Mouse (Mus musculus): ENCODE measurements around the gene Atg10. TPM values are rescaled to one million over a fixed set of nuclear protein-coding genes. Genes with fewer than 3 reads are reported as not detected.

The Atg10 gene
- polyA plus RNA-seq, 1 experiment from 2014 or later = 14.7 TPM

DNA sequence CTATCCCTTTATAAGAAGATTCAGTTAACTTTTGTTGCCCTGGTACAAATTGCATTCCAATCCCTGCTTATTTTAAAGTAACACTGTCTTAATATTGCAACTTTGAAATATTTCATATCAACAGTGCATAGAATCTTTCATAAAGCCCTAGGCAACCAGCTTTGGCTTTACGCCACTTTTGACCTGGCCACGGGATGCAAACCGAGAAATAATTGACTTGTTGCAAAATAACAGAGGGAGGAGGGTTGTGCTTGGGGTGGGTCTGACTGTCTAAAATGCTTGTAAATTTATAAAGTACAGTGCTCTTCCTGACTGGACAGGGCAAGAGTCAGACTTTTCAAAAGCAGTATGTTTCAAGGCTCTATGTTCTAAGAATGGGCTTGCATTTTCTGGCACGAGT lies 259.3 kb downstream of the Atg10 start:
- Histone ChIP-seq H3K36me3 (ENCODE audit: control insufficient read depth, insufficient read depth, low read length) (no peaks in the 10 kb centered on the region), H3K27me3 (ENCODE audit: control insufficient read depth, insufficient read depth, low read depth, low read length) (no peaks in the 10 kb centered on the region), H3K27ac (ENCODE audit: low read length) (no peak overlapping the region), H3K9me3 (ENCODE audit: control insufficient read depth, low read length) (no peaks in the 10 kb centered on the region), H3K4me1 (replicated peaks; ENCODE audit: control insufficient read depth, insufficient read depth, low read length) (no peaks in the 10 kb centered on the region), H3K4me3 (ENCODE audit: low read length) (no peak overlapping the region), H3K4me2 (ENCODE audit: low read depth, low read length) (no peak overlapping the region), H3K9ac (ENCODE audit: low read length) (no peak overlapping the region)
- no peak for ATAC-seq (ENCODE audit: low read depth)
- WGBS = 73% methylated on average over 4 of the region's 4 CpGs

DNA sequence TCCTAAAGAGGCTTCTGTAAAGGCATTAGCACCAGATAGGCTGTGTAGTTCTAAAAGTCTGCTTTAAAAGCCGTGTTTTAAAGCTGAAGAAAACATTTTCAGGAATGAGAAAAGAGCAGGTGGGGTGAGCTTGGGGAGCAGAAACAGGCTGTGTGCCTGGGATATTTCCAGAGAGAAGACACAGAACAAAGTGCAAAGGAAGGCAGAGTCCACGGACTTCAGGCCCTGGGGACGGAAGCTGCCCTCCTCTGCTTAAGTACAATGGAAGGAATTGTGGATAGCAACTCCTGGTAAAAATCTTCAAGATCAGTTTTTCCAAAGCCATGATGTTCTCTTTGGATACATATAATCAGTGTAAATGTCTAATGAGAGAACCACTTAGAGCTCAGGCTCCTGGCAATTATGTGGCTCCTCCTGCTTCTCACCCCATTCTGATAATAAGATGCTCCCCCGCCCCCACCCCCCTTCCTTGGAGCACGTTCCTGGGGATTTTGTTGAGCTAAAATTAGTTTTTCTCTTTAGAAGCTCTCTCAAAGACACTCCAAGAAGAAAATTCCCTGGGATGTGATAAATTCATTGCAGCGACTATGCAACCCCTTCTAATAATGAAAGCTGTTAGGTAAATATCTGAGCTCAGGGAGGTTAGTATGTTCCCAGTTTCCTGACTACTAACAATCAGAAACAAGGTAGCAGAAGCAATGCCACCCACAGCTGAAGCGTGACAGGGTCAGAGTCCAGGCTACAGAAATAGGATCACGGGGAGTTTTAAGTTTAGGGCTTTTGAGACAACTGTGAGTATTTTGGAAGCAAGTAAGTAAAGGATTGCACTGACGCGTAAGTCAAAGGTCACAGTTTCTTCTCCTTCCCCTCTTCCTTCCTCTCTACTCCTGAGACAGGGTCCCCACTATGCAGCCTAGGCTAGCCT lies 260.7 kb downstream of the Atg10 start:
- H3K4me3 ChIP-seq (ENCODE audit: low read length) = no peak overlapping the region
- WGBS = 55% methylated on average over 10 of the region's 10 CpGs
- H3K9ac ChIP-seq (ENCODE audit: low read length) = no peak overlapping the region
- no peak overlapping the region for H3K27ac ChIP-seq (ENCODE audit: low read length)
- H3K4me1 ChIP-seq (replicated peaks; ENCODE audit: control insufficient read depth, insufficient read depth, low read length) = no peaks in the 10 kb centered on the region
- no peak for ATAC-seq (ENCODE audit: low read depth)
- H3K36me3 ChIP-seq (ENCODE audit: control insufficient read depth, insufficient read depth, low read length) = no peaks in the 10 kb centered on the region
- H3K27me3 ChIP-seq (ENCODE audit: control insufficient read depth, insufficient read depth, low read depth, low read length) = no peaks in the 10 kb centered on the region
- H3K4me2 ChIP-seq (ENCODE audit: low read depth, low read length) = no peak overlapping the region
- no peaks in the 10 kb centered on the region for H3K9me3 ChIP-seq (ENCODE audit: control insufficient read depth, low read length)

DNA sequence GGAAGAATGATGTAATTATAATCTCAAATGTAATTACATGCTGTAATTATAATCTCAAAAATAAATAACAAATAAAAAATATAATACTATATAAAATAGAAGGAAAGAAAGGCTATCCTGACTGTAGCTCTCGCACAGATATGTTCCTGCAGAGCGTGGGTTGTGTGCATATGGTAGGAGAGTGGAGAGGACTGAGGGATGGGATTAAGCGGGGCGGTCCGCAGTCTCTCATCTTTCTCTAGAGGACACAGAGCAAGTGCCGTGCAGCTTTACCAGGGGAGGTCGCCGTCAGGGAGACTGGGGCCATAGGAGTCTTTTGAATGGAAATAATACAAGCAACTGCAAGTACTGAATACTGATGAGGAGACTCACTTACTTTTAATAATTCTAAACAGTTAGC lies 263.2 kb downstream of the Atg10 start:
- Histone ChIP-seq H3K4me1 (replicated peaks; ENCODE audit: control insufficient read depth, insufficient read depth, low read length) (no peaks in the 10 kb centered on the region), H3K36me3 (ENCODE audit: control insufficient read depth, insufficient read depth, low read length) (no peaks in the 10 kb centered on the region), H3K27ac (ENCODE audit: low read length) (no peak overlapping the region), H3K4me2 (ENCODE audit: low read depth, low read length) (no peak overlapping the region), H3K27me3 (ENCODE audit: control insufficient read depth, insufficient read depth, low read depth, low read length) (no peaks in the 10 kb centered on the region), H3K9me3 (ENCODE audit: control insufficient read depth, low read length) (no peaks in the 10 kb centered on the region), H3K9ac (ENCODE audit: low read length) (no peak overlapping the region), H3K4me3 (ENCODE audit: low read length) (no peak overlapping the region)
- ATAC-seq (ENCODE audit: low read depth) = no peak
- 93% methylated on average over 8 of the region's 8 CpGs for WGBS

DNA sequence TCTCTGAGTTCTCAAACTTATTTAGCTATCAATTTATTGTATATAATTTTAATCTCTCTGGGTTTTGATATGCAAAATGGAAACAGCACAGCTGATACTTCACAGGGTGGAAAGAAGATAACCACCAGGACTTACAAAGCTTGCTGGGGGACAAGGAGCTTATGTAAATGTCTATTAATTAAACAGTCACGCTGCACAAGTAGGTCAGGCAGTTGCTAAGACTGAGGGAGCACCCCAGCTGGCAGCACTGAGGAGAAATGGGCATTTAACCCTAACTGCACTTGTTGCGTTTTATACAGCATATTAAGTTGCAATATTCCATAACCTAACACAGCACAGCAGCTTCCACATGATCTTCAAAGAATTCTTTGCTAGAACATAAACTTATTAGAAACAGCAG lies 264.9 kb downstream of the Atg10 start:
- H3K4me2 ChIP-seq (ENCODE audit: low read depth, low read length) = no peak overlapping the region
- no peak overlapping the region for H3K9ac ChIP-seq (ENCODE audit: low read length)
- 56% methylated on average over 2 of the region's 2 CpGs for WGBS
- H3K4me3 ChIP-seq (ENCODE audit: low read length) = no peak overlapping the region
- H3K36me3 ChIP-seq (ENCODE audit: control insufficient read depth, insufficient read depth, low read length) = no peaks in the 10 kb centered on the region
- no peaks in the 10 kb centered on the region for H3K9me3 ChIP-seq (ENCODE audit: control insufficient read depth, low read length)
- no peak for ATAC-seq (ENCODE audit: low read depth)
- H3K27me3 ChIP-seq (ENCODE audit: control insufficient read depth, insufficient read depth, low read depth, low read length) = no peaks in the 10 kb centered on the region
- H3K27ac ChIP-seq (ENCODE audit: low read length) = no peak overlapping the region
- no peaks in the 10 kb centered on the region for H3K4me1 ChIP-seq (replicated peaks; ENCODE audit: control insufficient read depth, insufficient read depth, low read length)

DNA sequence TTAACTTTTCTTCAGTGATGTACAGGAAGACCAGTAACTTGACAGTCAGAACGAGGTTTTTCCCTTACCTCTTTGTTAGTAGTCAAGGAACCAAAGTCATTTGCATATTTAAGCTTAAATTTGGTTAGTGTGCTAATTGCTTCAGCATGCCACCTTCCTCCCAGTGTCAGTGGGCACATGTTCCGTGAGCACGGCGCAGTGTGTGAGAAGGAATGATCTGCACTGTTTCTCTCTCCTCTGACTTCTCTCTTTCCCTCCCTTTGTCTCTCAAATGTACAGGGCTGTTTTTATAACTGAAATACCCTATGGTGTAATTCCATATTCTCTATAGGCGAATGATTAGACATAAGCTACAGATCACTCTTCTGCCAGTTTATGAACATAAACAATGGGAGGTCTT lies 284.2 kb downstream of the Atg10 start:
- Histone ChIP-seq H3K27me3 (ENCODE audit: control insufficient read depth, insufficient read depth, low read depth, low read length) (no peaks in the 10 kb centered on the region), H3K36me3 (ENCODE audit: control insufficient read depth, insufficient read depth, low read length) (no peaks in the 10 kb centered on the region), H3K27ac (ENCODE audit: low read length) (no peak overlapping the region), H3K9me3 (ENCODE audit: control insufficient read depth, low read length) (no peaks in the 10 kb centered on the region), H3K4me1 (replicated peaks; ENCODE audit: control insufficient read depth, insufficient read depth, low read length) (no peaks in the 10 kb centered on the region), H3K4me2 (ENCODE audit: low read depth, low read length) (no peak overlapping the region), H3K4me3 (ENCODE audit: low read length) (no peak overlapping the region), H3K9ac (ENCODE audit: low read length) (no peak overlapping the region)
- ATAC-seq (ENCODE audit: low read depth) = no peak
- 82% methylated on average over 5 of the region's 5 CpGs for whole genome bisulfite sequencing

DNA sequence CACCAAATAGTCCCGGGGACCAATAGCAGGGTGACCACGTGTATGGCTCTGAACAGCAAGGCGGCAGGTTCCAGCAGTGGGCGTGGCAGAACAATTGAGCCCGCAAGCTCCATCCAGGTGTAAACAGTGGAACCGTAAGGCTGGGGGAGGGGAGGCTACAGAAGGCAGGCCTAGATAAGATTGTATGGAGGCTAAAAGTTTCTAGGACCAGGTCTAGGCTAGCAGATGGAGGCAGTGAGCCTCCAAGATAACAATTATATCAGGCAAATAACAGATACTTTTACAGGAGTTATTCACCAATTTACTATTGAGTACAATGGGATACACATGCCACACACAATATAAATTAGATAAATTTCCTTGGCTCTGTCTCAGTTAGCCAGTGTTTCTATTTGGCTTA lies 284.6 kb downstream of the Atg10 start:
- no peak for ATAC-seq (ENCODE audit: low read depth)
- H3K27me3 ChIP-seq (ENCODE audit: control insufficient read depth, insufficient read depth, low read depth, low read length) = no peaks in the 10 kb centered on the region
- no peak overlapping the region for H3K4me3 ChIP-seq (ENCODE audit: low read length)
- H3K36me3 ChIP-seq (ENCODE audit: control insufficient read depth, insufficient read depth, low read length) = no peaks in the 10 kb centered on the region
- no peaks in the 10 kb centered on the region for H3K9me3 ChIP-seq (ENCODE audit: control insufficient read depth, low read length)
- no peak overlapping the region for H3K27ac ChIP-seq (ENCODE audit: low read length)
- no peak overlapping the region for H3K4me2 ChIP-seq (ENCODE audit: low read depth, low read length)
- 46% methylated on average over 6 of the region's 6 CpGs for WGBS
- no peaks in the 10 kb centered on the region for H3K4me1 ChIP-seq (replicated peaks; ENCODE audit: control insufficient read depth, insufficient read depth, low read length)
- no peak overlapping the region for H3K9ac ChIP-seq (ENCODE audit: low read length)

DNA sequence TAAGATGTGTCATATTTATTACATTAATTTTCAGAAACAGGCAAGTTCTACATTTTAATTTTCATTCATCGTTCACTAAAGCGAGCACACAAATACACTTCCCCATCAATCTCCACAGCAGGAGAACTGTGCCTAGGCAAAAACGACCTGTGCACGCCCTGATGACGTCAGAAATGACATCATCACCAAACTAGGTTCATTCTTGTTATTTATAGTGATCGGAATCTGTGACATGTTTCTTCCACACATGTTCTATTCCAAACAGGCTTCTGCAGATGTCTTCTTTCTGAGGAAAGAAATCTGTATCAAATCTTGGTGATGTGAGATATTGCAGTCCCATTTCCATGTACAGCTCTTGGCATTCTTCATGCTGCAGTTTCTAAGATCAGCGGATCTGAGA lies 287.9 kb downstream of the Atg10 start:
- 78% methylated on average over 7 of the region's 7 CpGs for WGBS
- no peaks in the 10 kb centered on the region for H3K36me3 ChIP-seq (ENCODE audit: control insufficient read depth, insufficient read depth, low read length)
- no peaks in the 10 kb centered on the region for H3K27me3 ChIP-seq (ENCODE audit: control insufficient read depth, insufficient read depth, low read depth, low read length)
- no peak for ATAC-seq (ENCODE audit: low read depth)
- H3K4me2 ChIP-seq (ENCODE audit: low read depth, low read length) = no peak overlapping the region
- no peak overlapping the region for H3K9ac ChIP-seq (ENCODE audit: low read length)
- H3K4me1 ChIP-seq (replicated peaks; ENCODE audit: control insufficient read depth, insufficient read depth, low read length) = no peaks in the 10 kb centered on the region
- H3K4me3 ChIP-seq (ENCODE audit: low read length) = no peak overlapping the region
- H3K9me3 ChIP-seq (ENCODE audit: control insufficient read depth, low read length) = no peaks in the 10 kb centered on the region
- no peak overlapping the region for H3K27ac ChIP-seq (ENCODE audit: low read length)

DNA sequence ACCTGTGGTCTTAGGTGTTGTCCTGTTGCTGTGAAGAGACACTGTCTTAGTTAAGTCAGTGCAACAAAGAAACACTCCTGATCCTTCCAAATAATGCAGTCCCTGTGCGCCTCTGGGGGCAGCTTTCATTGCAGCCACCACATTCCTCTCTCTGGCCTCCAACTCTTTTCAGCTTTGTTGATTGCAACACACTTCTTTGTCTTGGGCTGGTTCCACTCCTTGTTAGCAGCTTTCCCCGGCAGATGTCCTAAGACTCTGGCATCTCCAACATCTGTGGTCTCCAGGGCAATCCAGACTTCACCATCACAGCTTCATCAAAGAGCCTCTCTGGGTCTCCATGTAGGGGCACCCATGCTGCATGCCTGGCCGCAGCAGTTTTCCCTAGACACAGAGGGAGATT lies 290.5 kb downstream of the Atg10 start:
- ATAC-seq (ENCODE audit: low read depth) = peak; percentile 28; the same call in 1 of the 2 replicates

DNA sequence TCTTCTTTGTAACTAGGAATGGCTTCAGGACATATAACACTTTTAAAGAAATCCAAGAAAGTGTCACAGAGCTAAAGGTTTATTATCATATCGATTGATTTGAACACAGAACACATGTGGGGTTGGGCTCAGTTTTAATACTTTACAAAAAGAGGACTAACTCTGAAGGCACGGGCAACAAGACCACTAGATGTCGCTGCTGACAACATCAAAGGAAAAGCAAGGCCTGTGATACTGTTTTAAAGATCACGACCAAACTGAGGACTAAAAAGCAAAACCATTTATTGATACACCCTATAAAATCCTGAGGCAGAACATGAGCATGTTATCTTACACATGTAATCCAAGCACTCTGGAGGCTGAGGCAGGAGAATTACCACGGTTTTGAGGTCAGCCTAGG lies 293.9 kb downstream of the Atg10 start:
- 21% methylated on average over 5 of the region's 5 CpGs for WGBS
- 0 out of 2 replicates have a peak, but pooled peaks have one; percentile 36 for ATAC-seq (ENCODE audit: low read depth)
- H3K27ac ChIP-seq (ENCODE audit: low read length) = no peak overlapping the region

More for the DNA sequence above, 290.5 kb downstream of the Atg10 start:
- Histone ChIP-seq H3K4me1 (replicated peaks; ENCODE audit: control insufficient read depth, insufficient read depth, low read length) (no peaks in the 10 kb centered on the region), H3K4me2 (ENCODE audit: low read depth, low read length) (no peak overlapping the region), H3K9ac (ENCODE audit: low read length) (no peak overlapping the region), H3K27me3 (ENCODE audit: control insufficient read depth, insufficient read depth, low read depth, low read length) (no peaks in the 10 kb centered on the region), H3K4me3 (ENCODE audit: low read length) (no peak overlapping the region), H3K27ac (ENCODE audit: low read length) (no peak overlapping the region), H3K9me3 (ENCODE audit: control insufficient read depth, low read length) (no peaks in the 10 kb centered on the region), H3K36me3 (ENCODE audit: control insufficient read depth, insufficient read depth, low read length) (no peaks in the 10 kb centered on the region)
- 69% methylated on average over 3 of the region's 3 CpGs for WGBS

More for the DNA sequence above, 293.9 kb downstream of the Atg10 start:
- Histone ChIP-seq H3K4me2 (ENCODE audit: low read depth, low read length) (no peak overlapping the region), H3K4me3 (ENCODE audit: low read length) (no peak overlapping the region), H3K4me1 (replicated peaks; ENCODE audit: control insufficient read depth, insufficient read depth, low read length) (no peaks in the 10 kb centered on the region), H3K36me3 (ENCODE audit: control insufficient read depth, insufficient read depth, low read length) (peaks cover 22% of the 10 kb centered on the region), H3K9me3 (ENCODE audit: control insufficient read depth, low read length) (no peaks in the 10 kb centered on the region), H3K9ac (ENCODE audit: low read length) (no peak overlapping the region), H3K27me3 (ENCODE audit: control insufficient read depth, insufficient read depth, low read depth, low read length) (no peaks in the 10 kb centered on the region)
